Mouse (Mus musculus) urinary bladder, postnatal 25 days (tissue): ENCODE data around the gene Ppp1r13b.

ENCODE experiments used
- DNase-seq: peaks from one replicate; pipeline ENCODE4 v3.0.0; 2022; ENCODE audit warnings: low spot score

The Ppp1r13b gene

GRCm38 (mm10) chr12:111916514-111917217, 8.8 kb upstream of the Ppp1r13b start:
- DNase-seq, result no peak

GRCm38 (mm10) chr12:111915781-111916180, 7.9 kb upstream of the Ppp1r13b start:
- no peak for DNase-seq

GRCm38 (mm10) chr12:111914031-111914430, 6.1 kb upstream of the Ppp1r13b start:
- no peak for DNase-seq

GRCm38 (mm10) chr12:111912802-111913201, 4.9 kb upstream of the Ppp1r13b start:
- DNase-seq, result no peak

- DNase-seq, result no peak
Measured at GRCm38 (mm10) chr12:111911796-111912195, 3.9 kb upstream of the Ppp1r13b start.

GRCm38 (mm10) chr12:111911171-111911760, 3.4 kb upstream of the Ppp1r13b start:
- DNase-seq, result no peak

- DNase-seq, result no peak
Measured at GRCm38 (mm10) chr12:111908997-111909550, 1.2 kb upstream of the Ppp1r13b start.

- DNase-seq, result peak; percentile 59
Measured at GRCm38 (mm10) chr12:111907421-111907891, 454 bp downstream of the Ppp1r13b start.

- DNase-seq, result no peak
Measured at GRCm38 (mm10) chr12:111906309-111906875, 1.5 kb downstream of the Ppp1r13b start.

- DNase-seq, result no peak
Measured at GRCm38 (mm10) chr12:111902488-111902887, 5.4 kb downstream of the Ppp1r13b start.

GRCm38 (mm10) chr12:111901105-111901875, 6.6 kb downstream of the Ppp1r13b start:
- DNase-seq, result no peak

- DNase-seq, result no peak
Measured at GRCm38 (mm10) chr12:111899646-111900045, 8.3 kb downstream of the Ppp1r13b start.

GRCm38 (mm10) chr12:111898686-111899085, 9.2 kb downstream of the Ppp1r13b start:
- no peak for DNase-seq

GRCm38 (mm10) chr12:111896908-111897661, 10.8 kb downstream of the Ppp1r13b start:
- no peak for DNase-seq

GRCm38 (mm10) chr12:111894082-111894481, 13.8 kb downstream of the Ppp1r13b start:
- no peak for DNase-seq

GRCm38 (mm10) chr12:111892981-111893380, 14.9 kb downstream of the Ppp1r13b start:
- DNase-seq, result no peak

- no peak for DNase-seq
Measured at GRCm38 (mm10) chr12:111891800-111892199, 16.1 kb downstream of the Ppp1r13b start.

- DNase-seq, result no peak
Measured at GRCm38 (mm10) chr12:111889251-111889650, 18.7 kb downstream of the Ppp1r13b start.

- no peak for DNase-seq
Measured at GRCm38 (mm10) chr12:111888303-111888864, 19.5 kb downstream of the Ppp1r13b start.

GRCm38 (mm10) chr12:111887005-111887404, 20.9 kb downstream of the Ppp1r13b start:
- DNase-seq, result no peak

- DNase-seq, result no peak
Measured at GRCm38 (mm10) chr12:111882852-111883251, 25.1 kb downstream of the Ppp1r13b start.
